Mouse (Mus musculus) left cerebral cortex, adult 18-20 months (tissue): ENCODE measurements around the gene Bcas3. TPM values are rescaled to one million over a fixed set of nuclear protein-coding genes. Genes with fewer than 3 reads are reported as not detected.

ENCODE experiments used
- DNase-seq, 2 experiments: peaks; one replicate each; pipeline ENCODE4 v3.0.0; 2021 to 2022; ENCODE audit warnings: low spot score in 2 of 2, mixed read lengths in 1 of 2
- total RNA-seq, 2 experiments: library from RNA; stranded (reverse); gene quantifications; 2 replicates each; pipeline ENCODE4 v1.2.3; 2021

The Bcas3 gene
- total RNA-seq, 2 experiments from 2014 or later, result 73.4 to 75.9 TPM

DNA sequence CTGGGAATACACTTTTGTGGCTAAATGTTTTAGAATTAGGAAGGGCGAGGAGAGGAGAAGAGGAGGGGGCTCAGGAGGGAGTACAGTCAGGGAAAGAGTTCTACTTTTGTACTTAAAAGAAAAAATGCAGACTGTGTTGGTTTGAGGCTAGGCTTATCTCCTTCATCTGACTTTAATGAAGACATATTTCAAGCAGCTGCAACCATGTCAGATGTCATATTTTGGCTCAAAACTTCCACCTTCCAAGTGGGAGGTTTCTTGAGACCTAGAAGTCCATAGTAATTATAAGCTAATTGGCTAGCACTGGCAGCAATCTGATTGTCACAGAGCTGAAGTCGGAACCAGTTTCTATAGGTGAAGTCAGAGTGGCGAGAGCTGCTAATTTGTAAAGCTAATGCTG lies 384.9 kb downstream of the Bcas3 start:
- DNase-seq, result no peak

GRCm38 (mm10) chr11:85738585-85738984 lies 385.6 kb downstream of the Bcas3 start:
- DNase-seq, result no peak

- peak in 1 of 2 experiments; percentile 28 for DNase-seq
Observed at GRCm38 (mm10) chr11:85739266-85739977, 386.5 kb downstream of the Bcas3 start.

- DNase-seq, result no peak
Observed at GRCm38 (mm10) chr11:85746373-85746772, 393.4 kb downstream of the Bcas3 start.

- DNase-seq, result no peak
Observed at GRCm38 (mm10) chr11:85748891-85749290, 395.9 kb downstream of the Bcas3 start.

GRCm38 (mm10) chr11:85751171-85751570 lies 398.2 kb downstream of the Bcas3 start:
- DNase-seq, result no peak

DNA sequence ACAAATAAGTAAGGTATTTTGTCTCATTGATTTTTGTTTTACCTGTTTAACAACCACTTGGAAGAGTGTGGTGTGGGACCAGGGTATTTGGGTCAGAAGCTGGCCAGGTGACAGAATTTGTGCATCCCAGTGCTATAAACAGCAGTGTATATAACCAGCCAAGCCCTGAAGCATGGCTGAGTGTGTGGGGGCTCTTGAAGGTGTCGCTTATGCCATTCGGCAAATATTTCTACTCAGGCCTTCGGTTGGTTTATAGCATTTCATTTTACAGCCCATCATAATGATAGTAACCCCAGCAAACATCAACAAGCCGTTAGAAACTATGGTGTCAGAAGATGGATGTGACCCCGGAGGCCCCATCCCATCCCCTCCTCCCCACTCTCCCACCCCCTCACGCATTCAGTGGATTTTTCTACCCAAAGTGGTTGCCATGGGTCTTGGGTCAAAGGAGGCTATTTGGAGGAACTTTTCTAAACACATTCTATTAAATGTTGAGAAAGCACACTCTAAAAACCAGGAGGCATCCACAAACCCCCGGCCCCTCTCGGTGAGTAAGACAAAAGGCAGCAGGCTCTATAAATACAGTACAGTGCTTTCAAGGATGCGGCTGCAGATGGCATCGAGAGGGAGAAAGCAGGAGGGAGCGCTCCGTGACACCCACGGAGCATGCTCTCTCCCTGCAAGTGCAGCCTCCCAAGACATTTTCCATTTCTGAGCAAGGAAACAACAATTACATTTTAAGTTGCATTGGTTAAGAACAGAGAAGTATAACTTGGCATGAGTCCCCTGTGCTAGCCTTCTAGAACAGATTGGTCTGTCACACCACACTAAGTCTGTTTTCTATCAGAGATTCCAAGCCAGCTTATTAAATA lies 401.9 kb downstream of the Bcas3 start:
- DNase-seq, result peak; percentile 20 to 35

DNA sequence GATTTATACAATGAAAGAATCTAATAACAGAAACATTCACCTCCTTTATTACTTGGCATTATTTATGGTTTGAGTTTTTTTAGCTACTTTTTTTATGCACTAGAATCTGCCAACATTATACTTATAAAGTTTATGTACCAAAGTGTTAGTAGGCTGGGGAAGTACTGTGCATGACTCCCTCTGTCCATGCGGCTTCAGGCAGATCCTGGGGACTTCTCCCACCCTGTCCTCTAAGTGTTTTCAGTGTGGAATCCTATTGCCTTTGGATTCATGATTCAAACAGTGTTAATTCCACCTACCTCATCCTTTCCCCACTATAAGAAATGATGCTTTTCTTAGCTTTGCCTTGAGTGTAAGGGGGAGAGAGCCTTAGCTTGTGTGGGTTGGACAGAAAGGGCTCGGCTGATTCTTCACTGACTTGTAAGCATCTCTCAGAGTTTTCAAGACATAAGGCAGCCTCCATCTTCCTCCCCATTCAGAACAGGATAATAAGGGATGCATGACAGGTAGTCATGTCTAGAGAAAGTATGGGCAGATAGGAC lies 402.6 kb downstream of the Bcas3 start:
- no peak for DNase-seq

- no peak for DNase-seq
Observed at GRCm38 (mm10) chr11:85758891-85759290, 405.9 kb downstream of the Bcas3 start.

- DNase-seq, result peak in 1 of 2 experiments; percentile 5
Observed at GRCm38 (mm10) chr11:85759634-85760439, 406.9 kb downstream of the Bcas3 start.

GRCm38 (mm10) chr11:85760486-85761141 lies 407.6 kb downstream of the Bcas3 start:
- DNase-seq, result peak; percentile 40 to 52

DNA sequence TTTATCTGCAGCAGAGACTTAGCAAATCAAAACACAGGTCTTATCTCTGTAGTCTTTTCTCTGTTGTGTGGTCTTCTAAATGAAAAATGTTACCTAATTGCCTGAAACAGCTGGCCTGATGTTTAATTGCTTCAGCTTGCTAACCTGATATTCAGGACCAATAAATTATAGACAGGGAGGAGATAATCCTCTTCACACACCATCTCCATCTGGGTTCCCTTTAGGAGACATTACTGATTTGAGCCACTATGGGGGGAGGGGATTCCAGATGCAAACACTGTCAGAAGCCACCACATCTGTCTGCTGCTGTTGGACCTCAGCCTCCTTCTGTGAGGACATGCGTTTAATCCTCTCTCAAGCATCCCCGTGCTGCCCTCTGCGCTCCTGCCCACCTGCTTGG lies 408.2 kb downstream of the Bcas3 start:
- DNase-seq, result no peak

GRCm38 (mm10) chr11:85763655-85764054 lies 410.7 kb downstream of the Bcas3 start:
- no peak for DNase-seq

- DNase-seq, result peak in 1 of 2 experiments; percentile 12
Observed at GRCm38 (mm10) chr11:85766106-85766723, 413.2 kb downstream of the Bcas3 start.

- no peak for DNase-seq
Observed at GRCm38 (mm10) chr11:85766811-85767210, 413.8 kb downstream of the Bcas3 start.

DNA sequence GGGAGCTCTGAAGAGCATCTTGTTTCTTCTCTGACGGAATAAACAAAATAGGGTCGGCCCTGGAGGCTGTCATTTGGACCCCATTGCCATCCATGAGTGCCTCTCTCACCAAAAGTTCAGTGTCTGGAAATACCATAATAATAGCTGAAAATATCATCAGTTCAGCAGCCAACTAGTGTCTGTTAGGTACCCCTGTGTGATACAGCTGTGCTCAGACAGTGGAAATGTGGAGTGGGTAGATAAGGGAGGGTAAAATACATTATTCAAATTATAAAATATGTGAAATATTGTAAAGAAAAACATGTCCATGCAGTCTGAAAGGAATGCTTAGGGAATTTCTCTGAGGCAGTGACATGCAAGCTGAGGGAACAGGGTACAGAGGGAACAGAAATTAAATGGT lies 416.8 kb downstream of the Bcas3 start:
- no peak for DNase-seq

DNA sequence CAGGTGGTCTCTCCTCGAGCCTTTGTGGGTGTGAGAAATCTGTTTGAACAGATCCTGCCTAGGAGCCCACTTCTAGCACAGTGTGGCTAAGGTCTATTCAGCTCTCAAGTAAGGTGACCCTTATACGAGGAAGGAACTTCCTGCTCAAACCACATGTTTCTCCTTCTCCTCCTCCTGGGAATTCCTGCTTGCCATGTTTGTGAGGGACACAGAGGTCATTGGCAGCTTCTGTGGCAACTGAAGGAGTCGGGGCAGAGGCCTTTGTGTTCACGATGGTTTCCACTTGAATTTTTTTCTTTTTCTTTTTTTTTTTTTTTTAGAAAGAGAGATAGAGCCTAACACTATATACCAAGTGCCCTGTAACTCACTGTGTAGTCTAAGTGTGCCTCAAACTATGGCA lies 420.4 kb downstream of the Bcas3 start:
- DNase-seq, result no peak

GRCm38 (mm10) chr11:85774707-85775106 lies 421.7 kb downstream of the Bcas3 start:
- DNase-seq, result no peak

DNA sequence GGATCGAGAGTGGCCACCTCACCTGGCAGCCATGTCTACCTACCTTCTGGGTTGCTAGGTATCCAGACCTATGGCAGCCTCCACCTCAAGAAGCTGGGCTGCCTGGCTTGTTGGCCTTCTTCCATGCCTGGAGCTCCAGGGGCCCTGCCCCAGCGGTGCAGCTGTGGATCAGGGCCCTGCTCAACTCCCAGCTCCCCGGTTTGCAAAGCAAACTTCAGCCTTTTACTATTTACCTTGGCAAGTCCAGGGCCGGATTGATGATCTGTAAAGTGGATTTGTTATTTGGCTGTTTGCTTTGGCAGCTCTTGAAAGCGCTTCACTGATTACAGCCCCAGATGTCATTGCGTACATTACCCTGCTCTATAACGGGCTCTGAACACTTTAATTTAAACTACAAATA lies 422.5 kb downstream of the Bcas3 start:
- DNase-seq, result no peak

DNA sequence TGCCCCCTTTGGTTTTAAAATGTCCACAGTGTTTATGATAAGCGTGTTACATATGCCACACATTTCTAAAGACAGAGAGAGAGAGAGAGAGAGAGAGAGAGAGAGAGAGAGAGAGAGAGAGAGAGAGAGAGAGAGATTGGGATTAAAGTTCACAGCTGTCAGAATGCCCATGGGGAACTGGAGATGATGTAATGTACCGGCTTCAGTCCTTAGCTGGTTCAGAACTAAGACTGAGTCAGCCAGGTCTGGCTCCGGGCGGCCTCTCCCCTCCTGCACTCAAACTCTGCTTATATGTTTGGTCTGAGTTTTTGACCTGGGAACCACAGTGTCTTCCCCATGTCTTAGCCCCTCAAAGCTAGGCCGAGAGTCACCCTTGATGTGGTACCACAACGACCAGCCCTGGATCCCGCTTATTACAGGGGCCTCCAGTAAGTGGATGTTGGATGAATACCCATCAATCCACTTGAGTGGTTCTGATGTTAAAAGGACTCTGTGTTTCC lies 423.9 kb downstream of the Bcas3 start:
- DNase-seq, result no peak
